Mouse (Mus musculus) embryonic facial prominence, embryonic 11.5 days (tissue): ENCODE measurements around the gene Krt16. TPM values are rescaled to one million over a fixed set of nuclear protein-coding genes. Genes with fewer than 3 reads are reported as not detected.

ENCODE experiments used
- ATAC-seq: fragments of 200-750 bp; cut with Nextera tagmentation; replicated peaks from 2 replicates; pipeline ENCODE4 v1.8.0; 2017; ENCODE audit warnings: low read depth; ENCODE audit not compliant: insufficient number of reproducible peaks, low FRiP score, low TSS enrichment
- DNase-seq: peaks from one replicate; pipeline ENCODE4 v3.0.0-alpha.2; 2015; ENCODE audit warnings: low spot score
- H3K27ac ChIP-seq: fragments of 300-500 bp; sonication (generic); replicated peaks from 2 replicates; pipeline ENCODE4 v1.5.1; 2014; ENCODE audit warnings: mild to moderate bottlenecking, low read depth, low read length, control low read depth
- H3K27me3 ChIP-seq: fragments of 300-500 bp; sonication (generic); 2 replicates; pipeline ENCODE4 v1.6.1; 2014; ENCODE audit warnings: mild to moderate bottlenecking, low read length, moderate library complexity, mixed read lengths; ENCODE audit not compliant: control insufficient read depth, insufficient read depth
- H3K36me3 ChIP-seq: fragments of 300-500 bp; sonication (generic); replicated peaks from 2 replicates; pipeline ENCODE4 v1.6.1; 2014; ENCODE audit warnings: low read depth, mild to moderate bottlenecking, low read length, moderate library complexity, mixed read lengths; ENCODE audit not compliant: control insufficient read depth, insufficient read depth
- H3K4me1 ChIP-seq: fragments of 300-500 bp; sonication (generic); 2 replicates; pipeline ENCODE4 v1.6.1; 2014; ENCODE audit warnings: low read length, mixed read lengths; ENCODE audit not compliant: control insufficient read depth, insufficient read depth
- H3K4me2 ChIP-seq: fragments of 300-500 bp; sonication (generic); 2 replicates; pipeline ENCODE4 v1.6.1; 2014; ENCODE audit warnings: low read depth, mild to moderate bottlenecking, control low read depth, low read length, moderate library complexity
- H3K4me3 ChIP-seq: fragments of 300-500 bp; sonication (generic); 2 replicates; pipeline ENCODE4 v1.5.1; 2014; ENCODE audit warnings: low read depth, low read length, control low read depth
- H3K9ac ChIP-seq: fragments of 300-500 bp; sonication (generic); replicated peaks from 2 replicates; pipeline ENCODE4 v1.6.1; 2014; ENCODE audit warnings: mild to moderate bottlenecking, control low read depth, low read length
- H3K9me3 ChIP-seq: fragments of 300-500 bp; sonication (generic); replicated peaks from 2 replicates; pipeline ENCODE4 v1.6.1; 2016; ENCODE audit warnings: mild to moderate bottlenecking, low read length, inconsistent platforms, mixed read lengths; ENCODE audit not compliant: control insufficient read depth
- WGBS: fragments of 180-500 bp; shearing (Covaris S2); extraction: QIAGEN DNeasy Blood & Tissue Kit; methylation state at CpG from one replicate; pipeline ENCODE4 v1.1.7; 2014; 5-methylcytosine and 5-hydroxymethylcytosine counted together
- polyA plus RNA-seq: library from polyadenylated mRNA; unstranded; fragments of >200 nt; fragmentation: Nextera tagmentation; extraction: Ambion mirVana; gene quantifications from 2 replicates; pipeline ENCODE4 v1.2.1, GENCODE M21; 2014

Gene Krt16
- polyA plus RNA-seq, 1 experiment from 2014 or later, result not detected

- no peak overlapping the region for H3K27ac ChIP-seq
- 25% methylated on average over 10 of the region's 10 CpGs for WGBS
- ATAC-seq (0 out of 2 replicates have a peak, but pooled peaks have one; percentile 1), DNase-seq (peak; percentile 82)
- no peak overlapping the region for H3K4me2 ChIP-seq
- H3K36me3 ChIP-seq, result no peaks in the 10 kb centered on the region
- H3K4me3 ChIP-seq, result no peak overlapping the region
- no peak overlapping the region for H3K9ac ChIP-seq
- H3K4me1 ChIP-seq, result no peaks in the 10 kb centered on the region
- H3K9me3 ChIP-seq, result no peaks in the 10 kb centered on the region
- no peaks in the 10 kb centered on the region for H3K27me3 ChIP-seq
Measured at GRCm38 (mm10) chr11:100282549-100282948, 33.8 kb upstream of the Krt16 start.

GRCm38 (mm10) chr11:100281596-100282544 lies 33.2 kb upstream of the Krt16 start:
- Histone ChIP-seq H3K9me3 (no peaks in the 10 kb centered on the region), H3K4me1 (no peaks in the 10 kb centered on the region), H3K4me3 (no peak overlapping the region), H3K36me3 (no peaks in the 10 kb centered on the region), H3K9ac (no peak overlapping the region), H3K27ac (no peak overlapping the region), H3K27me3 (no peaks in the 10 kb centered on the region), H3K4me2 (no peak overlapping the region)
- DNase-seq (peak; percentile 95), ATAC-seq (peak; percentile 14; the same call in 1 of the 2 replicates)
- WGBS, result 21% methylated on average over 11 of the region's 11 CpGs

GRCm38 (mm10) chr11:100278759-100279158 lies 30.1 kb upstream of the Krt16 start:
- Histone ChIP-seq H3K27ac (no peak overlapping the region), H3K4me1 (no peaks in the 10 kb centered on the region), H3K4me3 (no peak overlapping the region), H3K9ac (no peak overlapping the region), H3K36me3 (no peaks in the 10 kb centered on the region), H3K27me3 (no peaks in the 10 kb centered on the region), H3K9me3 (no peaks in the 10 kb centered on the region), H3K4me2 (no peak overlapping the region)
- DNase-seq, result no peak
- WGBS, result 64% methylated on average over 5 of the region's 5 CpGs
- no peak for ATAC-seq

- Histone ChIP-seq H3K4me3 (no peak overlapping the region), H3K9ac (no peak overlapping the region), H3K36me3 (no peaks in the 10 kb centered on the region), H3K9me3 (no peaks in the 10 kb centered on the region), H3K27ac (no peak overlapping the region), H3K4me1 (no peaks in the 10 kb centered on the region), H3K4me2 (no peak overlapping the region), H3K27me3 (no peaks in the 10 kb centered on the region)
- ATAC-seq, result no peak
- no peak for DNase-seq
- 74% methylated on average over 15 of the region's 15 CpGs for WGBS
Measured at GRCm38 (mm10) chr11:100277726-100278480, 29.2 kb upstream of the Krt16 start.

GRCm38 (mm10) chr11:100275466-100275865 lies 26.8 kb upstream of the Krt16 start:
- H3K9me3 ChIP-seq, result no peaks in the 10 kb centered on the region
- H3K36me3 ChIP-seq, result no peaks in the 10 kb centered on the region
- H3K9ac ChIP-seq, result no peak overlapping the region
- H3K27me3 ChIP-seq, result no peaks in the 10 kb centered on the region
- 48% methylated on average over 5 of the region's 5 CpGs for WGBS
- DNase-seq (no peak), ATAC-seq (no peak)
- no peaks in the 10 kb centered on the region for H3K4me1 ChIP-seq
- H3K4me2 ChIP-seq, result no peak overlapping the region
- H3K27ac ChIP-seq, result no peak overlapping the region
- no peak overlapping the region for H3K4me3 ChIP-seq

GRCm38 (mm10) chr11:100274719-100275118 lies 26.0 kb upstream of the Krt16 start:
- DNase-seq, result no peak
- 76% methylated on average over 7 of the region's 7 CpGs for WGBS
- Histone ChIP-seq H3K4me3 (no peak overlapping the region), H3K27ac (no peak overlapping the region), H3K9ac (no peak overlapping the region), H3K36me3 (no peaks in the 10 kb centered on the region), H3K4me2 (no peak overlapping the region), H3K4me1 (no peaks in the 10 kb centered on the region), H3K9me3 (no peaks in the 10 kb centered on the region), H3K27me3 (no peaks in the 10 kb centered on the region)
- ATAC-seq, result no peak

DNA sequence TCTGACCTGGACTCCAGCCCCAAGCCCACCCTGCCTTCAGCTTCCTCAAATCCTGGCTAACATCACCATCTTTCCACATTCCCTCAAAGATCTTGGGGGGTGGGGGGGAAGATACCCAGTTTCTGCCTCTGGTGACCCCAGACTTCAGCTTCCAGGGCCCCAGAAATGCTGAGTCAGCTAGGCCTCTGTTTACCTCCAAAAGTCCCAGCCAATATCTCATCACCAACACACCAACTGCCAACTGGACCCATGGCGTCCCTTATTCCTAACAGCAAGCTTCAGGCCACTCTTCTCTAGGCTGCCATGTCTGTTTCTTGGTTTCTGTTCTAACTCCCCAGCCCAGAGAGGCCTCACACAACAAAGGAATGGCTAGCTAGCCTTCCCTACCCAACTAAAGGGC lies 23.2 kb upstream of the Krt16 start:
- Histone ChIP-seq H3K9ac (no peak overlapping the region), H3K4me2 (no peak overlapping the region), H3K4me1 (no peaks in the 10 kb centered on the region), H3K27ac (no peak overlapping the region), H3K9me3 (no peaks in the 10 kb centered on the region), H3K4me3 (no peak overlapping the region), H3K36me3 (no peaks in the 10 kb centered on the region), H3K27me3 (no peaks in the 10 kb centered on the region)
- no peak for ATAC-seq
- 92% methylated on average over 1 of the region's 1 CpGs for WGBS
- no peak for DNase-seq
